Mouse (Mus musculus): ENCODE data around the gene Wfdc1.

DNA sequence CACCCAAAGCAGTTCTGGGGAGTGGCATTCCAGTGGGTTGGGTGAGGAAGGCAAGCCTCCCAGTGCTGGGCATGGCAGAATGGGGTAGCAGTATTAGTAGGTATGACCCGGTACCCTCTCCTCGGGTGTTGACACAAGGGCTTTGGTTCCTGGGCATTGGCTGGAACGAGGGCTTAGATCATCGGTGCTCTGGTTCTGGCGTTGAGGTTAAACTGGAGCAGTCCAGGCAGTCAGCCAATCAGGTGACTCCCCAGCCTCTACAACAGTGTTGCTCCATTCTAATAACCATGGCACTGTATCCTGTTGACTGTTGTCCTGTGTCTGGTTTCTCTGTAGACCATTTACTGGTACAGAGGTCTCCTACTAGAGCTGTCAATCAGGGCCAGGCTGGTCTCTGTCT lies 48.6 kb upstream of the Wfdc1 start:
- TF ChIP-seq CTCF (conservative IDR thresholded peaks at IDR 0.05 in 1 of 2, IDR thresholded peaks at IDR 0.05 in 1 of 2; ENCODE audit: low read depth in 2 of 2, low read length in 2 of 2) = no peak
- no peak for TF ChIP-seq E2F4 (IDR thresholded peaks at IDR 0.05; ENCODE audit: insufficient replicate concordance, low read depth, low read length)
